Mouse (Mus musculus): Measurements from ENCODE around the gene Samd14.

- TF ChIP-seq CTCF (IDR thresholded peaks at IDR 0.05; ENCODE audit: control insufficient read depth, insufficient read depth, insufficient replicate concordance, low read depth, low read length) (no peak), POLR2A (IDR thresholded peaks at IDR 0.05; ENCODE audit: control insufficient read depth, low read depth, low read length) (no peak)
Measured at GRCm38 (mm10) chr11:94973313-94973712, 36.4 kb upstream of the Samd14 start.
